Mouse (Mus musculus) olfactory bulb, adult 2 months (tissue): ENCODE measurements around the gene Mnat1.

ENCODE experiments used
- CTCF ChIP-seq: fragments of 200-500 bp; IDR thresholded peaks from 2 replicates; pipeline ENCODE4 v1.5.1; 2012; ENCODE audit warnings: low read depth, mild to moderate bottlenecking, low read length, moderate library complexity; ENCODE audit not compliant: insufficient read depth
- POLR2A ChIP-seq: fragments of 200-500 bp; IDR thresholded peaks from 2 replicates; pipeline ENCODE4 v1.6.1; 2012; ENCODE audit warnings: mild to moderate bottlenecking, low read depth, low read length, moderate library complexity; ENCODE audit not compliant: insufficient read depth

DNA sequence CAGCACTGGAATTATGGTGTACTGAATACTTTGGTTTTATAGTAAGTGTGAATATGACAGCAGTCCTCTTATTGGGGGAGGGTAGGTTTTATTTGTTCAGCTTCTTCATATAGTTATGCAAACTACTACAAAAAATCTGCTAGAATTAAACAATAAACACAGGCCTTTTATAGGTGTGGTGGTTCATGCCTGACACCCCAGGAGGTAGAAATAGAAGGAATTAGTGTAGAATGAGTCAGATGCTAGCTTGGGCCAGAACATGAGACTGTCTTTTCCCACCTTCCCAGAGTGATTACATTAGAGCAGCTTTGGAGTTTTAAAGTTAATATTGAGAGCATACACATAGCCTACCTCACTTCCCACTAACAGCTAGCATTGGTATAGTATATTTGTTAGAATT is 106.7 kb downstream of the Mnat1 start:
- TF ChIP-seq CTCF (no peak), POLR2A (no peak)
